Mouse (Mus musculus) forebrain, postnatal 0 days (tissue): ENCODE data around the gene Josd2. TPM values are rescaled to one million over a fixed set of nuclear protein-coding genes. Genes with fewer than 3 reads are reported as not detected.

ENCODE experiments used
- ATAC-seq: fragments of 200-750 bp; cut with Nextera tagmentation; 2 replicates; pipeline ENCODE4 v1.8.0; 2017; ENCODE audit warnings: mild to moderate bottlenecking, moderate library complexity
- DNase-seq: peaks from one replicate; pipeline ENCODE4 v3.0.0-alpha.2; 2015
- H3K27ac ChIP-seq: fragments of 300-500 bp; sonication (generic); 2 replicates; pipeline ENCODE4 v1.5.1; 2014; ENCODE audit warnings: low read depth, mild to moderate bottlenecking, antibody characterized with exemption, low read length, moderate library complexity, mixed read lengths
- H3K27me3 ChIP-seq: fragments of 300-500 bp; sonication (generic); 2 replicates; pipeline ENCODE4 v1.6.1; 2014; ENCODE audit warnings: mild to moderate bottlenecking, low read length, mixed read lengths; ENCODE audit not compliant: insufficient read depth
- H3K36me3 ChIP-seq: fragments of 300-500 bp; sonication (generic); 2 replicates; pipeline ENCODE4 v1.6.1; 2014; ENCODE audit warnings: mild to moderate bottlenecking, moderate library complexity; ENCODE audit not compliant: insufficient read depth
- H3K4me1 ChIP-seq: fragments of 300-500 bp; sonication (generic); 2 replicates; pipeline ENCODE4 v1.6.1; 2014; ENCODE audit warnings: antibody characterized with exemption; ENCODE audit not compliant: insufficient read depth
- H3K4me2 ChIP-seq: fragments of 300-500 bp; sonication (generic); 2 replicates; pipeline ENCODE4 v1.6.1; 2014; ENCODE audit warnings: low read depth, mild to moderate bottlenecking, moderate library complexity
- H3K4me3 ChIP-seq: fragments of 300-500 bp; sonication (generic); 2 replicates; pipeline ENCODE4 v1.5.1; 2014; ENCODE audit warnings: low read depth, low read length, mixed read lengths
- H3K9ac ChIP-seq: fragments of 300-500 bp; sonication (generic); 2 replicates; pipeline ENCODE4 v1.6.1; 2014; ENCODE audit warnings: mild to moderate bottlenecking
- H3K9me3 ChIP-seq: fragments of 300-500 bp; sonication (generic); 2 replicates; pipeline ENCODE4 v1.6.1; 2016; ENCODE audit warnings: low read length
- CTCF ChIP-seq: sonication (generic); IDR thresholded peaks from 2 replicates; pipeline ENCODE4 v1.5.1; 2016; ENCODE audit warnings: antibody characterized with exemption, control low read depth, low read depth
- WGBS: fragments of 180-500 bp; shearing (Covaris S2); extraction: QIAGEN DNeasy Blood & Tissue Kit; methylation state at CpG from one replicate; pipeline ENCODE4 v1.1.7; 2014; 5-methylcytosine and 5-hydroxymethylcytosine counted together
- microRNA-seq, 2 experiments: library from miRNA; unstranded; fragments of <30 nt; microRNA quantifications; one replicate each; pipeline ENCODE4; 2016
- polyA plus RNA-seq: library from polyadenylated mRNA; unstranded; fragments of >200 nt; fragmentation: Nextera tagmentation; extraction: Ambion mirVana; gene quantifications from 2 replicates; pipeline ENCODE4 v1.2.1, GENCODE M21; 2015
- total RNA-seq: library from RNA; depleted of rRNA; stranded (reverse); fragments of >200 nt; gene quantifications from 2 replicates; pipeline ENCODE4 v1.2.3, GENCODE M21; 2014; rRNA removed

The Josd2 gene
- total and polyA plus RNA-seq, 2 experiments from 2014 or later: 27.6 to 28.6 TPM

GRCm38 (mm10) chr7:44497361-44498055 lies 29.7 kb downstream of the Josd2 start:
- Histone ChIP-seq H3K4me2 (peak overlapping the region; percentile 70), H3K36me3 (peaks cover 9% of the 10 kb centered on the region), H3K4me3 (peak overlapping the region; percentile 88), H3K9ac (peak overlapping the region; percentile 98), H3K27me3 (no peaks in the 10 kb centered on the region), H3K4me1 (peaks cover 17% of the 10 kb centered on the region), H3K9me3 (no peaks in the 10 kb centered on the region), H3K27ac (peak overlapping the region; percentile 99)
- WGBS: 83% methylated on average over 10 of the region's 10 CpGs
- DNase-seq (no peak), ATAC-seq (no peak)
- no peak for TF ChIP-seq CTCF

DNA sequence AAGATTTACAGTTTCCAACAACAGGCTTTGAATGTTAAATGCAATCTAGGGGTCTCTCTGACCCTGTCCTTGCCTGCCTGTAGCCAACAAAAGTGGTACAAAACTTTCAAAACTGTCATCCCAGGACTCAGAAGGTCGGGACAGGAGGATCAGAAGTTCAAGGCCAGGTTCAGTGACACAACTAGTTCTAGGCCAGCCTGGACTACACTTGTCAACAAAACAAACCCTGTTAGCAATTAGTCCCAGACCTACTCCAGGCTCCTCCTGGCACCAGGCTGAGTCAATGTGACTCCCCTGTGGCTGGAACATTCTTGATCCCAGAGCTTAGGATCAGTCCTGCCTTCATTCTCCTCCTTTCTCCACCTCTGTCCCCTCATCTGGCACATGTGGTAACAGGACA lies 31.1 kb downstream of the Josd2 start:
- no peaks in the 10 kb centered on the region; the same call in 1 of the 2 replicates for H3K36me3 ChIP-seq
- H3K27ac ChIP-seq: no peak overlapping the region
- WGBS: 83% methylated on average over 1 of the region's 1 CpGs
- no peak for ATAC-seq
- DNase-seq: no peak
- no peak for TF ChIP-seq CTCF
- no peak overlapping the region for H3K4me3 ChIP-seq
- H3K27me3 ChIP-seq: no peaks in the 10 kb centered on the region
- H3K9ac ChIP-seq: no peak overlapping the region
- peaks cover 17% of the 10 kb centered on the region for H3K4me1 ChIP-seq
- no peaks in the 10 kb centered on the region for H3K9me3 ChIP-seq
- H3K4me2 ChIP-seq: no peak overlapping the region

DNA sequence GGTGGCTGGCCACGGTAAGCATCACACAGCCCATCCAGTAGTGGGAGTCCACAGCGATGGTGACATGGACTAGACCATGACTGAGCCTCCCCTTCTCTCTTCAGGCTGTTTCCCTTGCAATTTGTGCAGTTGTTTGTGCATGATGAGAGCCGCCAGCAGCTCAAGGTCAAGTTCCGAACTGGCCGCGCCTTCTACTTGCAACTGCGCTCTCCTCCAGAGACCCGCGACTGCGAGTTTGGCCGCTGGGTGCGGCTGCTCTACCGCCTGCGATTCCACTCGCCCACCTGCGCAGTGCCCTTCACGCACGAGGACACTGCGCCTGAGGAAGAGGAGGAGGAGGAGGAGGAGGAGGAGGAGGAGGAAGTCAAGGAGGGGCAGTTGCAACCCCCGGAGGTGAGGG lies 32.3 kb downstream of the Josd2 start:
- no peak for DNase-seq
- H3K27me3 ChIP-seq: no peaks in the 10 kb centered on the region
- no peak for ATAC-seq
- peaks cover 13% of the 10 kb centered on the region for H3K4me1 ChIP-seq
- no peak overlapping the region for H3K4me2 ChIP-seq
- H3K9ac ChIP-seq: no peak overlapping the region
- H3K4me3 ChIP-seq: no peak overlapping the region
- H3K27ac ChIP-seq: no peak overlapping the region
- no peaks in the 10 kb centered on the region; the same call in 1 of the 2 replicates for H3K36me3 ChIP-seq
- TF ChIP-seq CTCF: no peak
- WGBS: 69% methylated on average over 20 of the region's 20 CpGs
- H3K9me3 ChIP-seq: no peaks in the 10 kb centered on the region

- Histone ChIP-seq H3K4me1 (peaks cover 4% of the 10 kb centered on the region; the same call in 1 of the 2 replicates), H3K9ac (no peak overlapping the region), H3K9me3 (no peaks in the 10 kb centered on the region), H3K27ac (no peak overlapping the region), H3K4me3 (no peak overlapping the region), H3K36me3 (no peaks in the 10 kb centered on the region; the same call in 1 of the 2 replicates), H3K4me2 (no peak overlapping the region), H3K27me3 (no peaks in the 10 kb centered on the region)
- peak; percentile 78 for TF ChIP-seq CTCF
- WGBS: 36% methylated on average over 5 of the region's 5 CpGs
- ATAC-seq (peak; percentile 81), DNase-seq (peak; percentile 81)
Observed at GRCm38 (mm10) chr7:44501563-44502115, 33.9 kb downstream of the Josd2 start.

- ATAC-seq: no peak
- Histone ChIP-seq H3K36me3 (no peaks in the 10 kb centered on the region), H3K27me3 (no peaks in the 10 kb centered on the region; the same call in 1 of the 2 replicates), H3K4me2 (no peak overlapping the region), H3K9me3 (no peaks in the 10 kb centered on the region), H3K4me3 (no peak overlapping the region), H3K4me1 (no peaks in the 10 kb centered on the region), H3K27ac (no peak overlapping the region), H3K9ac (no peak overlapping the region)
- TF ChIP-seq CTCF: no peak
- no peak for DNase-seq
Observed at GRCm38 (mm10) chr7:44507491-44507890, 39.7 kb downstream of the Josd2 start.

DNA sequence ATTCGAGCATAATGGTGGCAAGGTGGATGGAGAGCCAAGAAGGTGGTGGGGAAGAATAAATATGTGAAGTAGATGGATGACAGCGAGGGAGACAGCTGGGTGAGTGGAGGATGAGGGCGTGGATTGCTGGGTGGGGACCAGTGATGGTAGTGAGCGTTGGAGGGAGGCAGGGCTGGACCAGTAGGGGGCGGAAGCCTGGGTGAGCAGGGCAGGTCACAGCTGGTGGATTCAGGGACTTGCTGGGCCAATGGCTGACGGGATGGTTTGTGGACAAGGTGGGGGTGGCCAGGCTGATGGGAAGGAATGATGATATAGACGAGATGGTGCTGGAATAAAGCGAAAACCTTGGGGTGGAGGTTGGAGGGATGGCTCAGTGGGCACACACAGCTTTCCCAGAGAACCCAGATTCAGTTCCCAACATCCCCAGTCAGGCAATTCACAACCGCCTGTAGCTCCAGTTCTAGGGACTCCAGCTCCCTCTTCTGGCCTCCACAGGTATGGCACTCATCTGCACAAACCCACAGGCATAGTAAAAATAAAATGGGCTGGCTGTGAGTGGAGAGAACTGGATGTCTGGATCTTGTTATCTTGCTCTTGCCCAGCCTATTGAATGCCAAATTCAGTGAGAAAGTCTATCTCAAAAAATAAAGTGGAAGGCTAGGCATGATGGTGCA lies 51.6 kb downstream of the Josd2 start:
- WGBS: 79% methylated on average over 9 of the region's 9 CpGs
- ATAC-seq: no peak
- no peaks in the 10 kb centered on the region for H3K36me3 ChIP-seq
- H3K9me3 ChIP-seq: no peaks in the 10 kb centered on the region
- no peaks in the 10 kb centered on the region; the same call in 1 of the 2 replicates for H3K27me3 ChIP-seq
- peak; percentile 6; the same call in 1 of the 2 replicates for TF ChIP-seq CTCF
- no peak overlapping the region for H3K4me3 ChIP-seq
- no peaks in the 10 kb centered on the region for H3K4me1 ChIP-seq
- H3K27ac ChIP-seq: no peak overlapping the region
- no peak overlapping the region for H3K4me2 ChIP-seq
- no peak overlapping the region for H3K9ac ChIP-seq
- no peak for DNase-seq

DNA sequence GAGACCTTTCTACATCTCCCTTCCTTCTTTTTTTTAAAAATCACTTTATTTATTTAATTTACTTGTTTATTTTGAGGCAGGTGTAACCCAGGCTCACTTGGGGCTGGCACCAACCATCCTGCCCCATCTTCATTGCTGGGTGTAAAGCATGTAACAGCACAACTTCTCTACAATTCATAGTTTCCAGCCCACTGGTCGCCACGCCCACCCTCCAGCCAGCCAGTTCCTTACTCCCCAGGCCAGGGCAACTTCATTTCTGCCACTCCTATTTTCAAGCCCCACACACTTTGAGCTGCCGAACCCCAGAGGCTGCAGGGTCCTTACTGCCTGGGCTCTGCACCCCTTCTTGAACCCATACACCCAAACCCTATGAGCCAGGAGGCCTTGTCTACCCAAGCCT lies 53.2 kb downstream of the Josd2 start:
- no peak overlapping the region for H3K4me3 ChIP-seq
- H3K9ac ChIP-seq: no peak overlapping the region
- no peak overlapping the region for H3K4me2 ChIP-seq
- TF ChIP-seq CTCF: no peak
- no peaks in the 10 kb centered on the region for H3K27me3 ChIP-seq
- H3K9me3 ChIP-seq: no peaks in the 10 kb centered on the region
- 78% methylated on average over 3 of the region's 3 CpGs for WGBS
- no peak overlapping the region for H3K27ac ChIP-seq
- no peak for DNase-seq
- H3K36me3 ChIP-seq: no peaks in the 10 kb centered on the region
- no peak for ATAC-seq
- no peaks in the 10 kb centered on the region for H3K4me1 ChIP-seq

Small RNA genes within 50 kb of the gene (microRNA-seq; reads per million reads assigned to microRNA genes)
- 0 to 0.37 reads per million in 2 experiments for gene Mir7052

Other genes starting within 250 kb of the Josd2 start
- gene Klk1, start 242.6 kb upstream of the Josd2 start, total RNA-seq: not detected in 2 replicates
- not detected in 2 replicates for gene Klk1, start 242.6 kb upstream of the Josd2 start, polyA plus RNA-seq
- not detected in 2 replicates for gene Gm36864, start 231.8 kb upstream of the Josd2 start, total RNA-seq
- not detected in 2 replicates for gene Gm36864, start 231.8 kb upstream of the Josd2 start, polyA plus RNA-seq
- gene 1700028J19Rik, start 221.3 kb upstream of the Josd2 start, total RNA-seq: 0.23 and 0.29 TPM in 2 replicates
- 1.6 and 2.3 TPM in 2 replicates for gene 1700028J19Rik, start 221.3 kb upstream of the Josd2 start, polyA plus RNA-seq
- 250 and 333 TPM in 2 replicates for gene 2410002F23Rik, start 221.3 kb upstream of the Josd2 start, total RNA-seq
- 312 and 332 TPM in 2 replicates for gene 2410002F23Rik, start 221.3 kb upstream of the Josd2 start, polyA plus RNA-seq
- gene Acp4, start 210.6 kb upstream of the Josd2 start, total RNA-seq: not detected in 2 replicates
- 0.12 TPM in 1 of 2 replicates, not detected in the other for gene Acp4, start 210.6 kb upstream of the Josd2 start, polyA plus RNA-seq
- gene Gm15517, start 206.5 kb upstream of the Josd2 start, total RNA-seq: not detected in 2 replicates
- not detected in 2 replicates for gene Gm15517, start 206.5 kb upstream of the Josd2 start, polyA plus RNA-seq
- 3.8 and 4.7 TPM in 2 replicates for gene Clec11a, start 161.1 kb upstream of the Josd2 start, total RNA-seq
- gene Clec11a, start 161.1 kb upstream of the Josd2 start, polyA plus RNA-seq: 3.7 and 4.3 TPM in 2 replicates
- 31.1 and 34.2 TPM in 2 replicates for gene Shank1, start 157.7 kb upstream of the Josd2 start, total RNA-seq
- 15.4 and 29.7 TPM in 2 replicates for gene Shank1, start 157.7 kb upstream of the Josd2 start, polyA plus RNA-seq
- 48.2 and 77.2 TPM in 2 replicates for gene Syt3, start 83.9 kb upstream of the Josd2 start, total RNA-seq
- gene Syt3, start 83.9 kb upstream of the Josd2 start, polyA plus RNA-seq: 43.9 and 55.0 TPM in 2 replicates
- gene 1700008O03Rik, start 82.2 kb upstream of the Josd2 start, total RNA-seq: 1.3 and 7.3 TPM in 2 replicates
- gene 1700008O03Rik, start 82.2 kb upstream of the Josd2 start, polyA plus RNA-seq: 2.7 and 3.5 TPM in 2 replicates
- 347 and 391 TPM in 2 replicates for gene Lrrc4b, start 39.0 kb upstream of the Josd2 start, total RNA-seq
- gene Lrrc4b, start 39.0 kb upstream of the Josd2 start, polyA plus RNA-seq: 19.5 and 22.2 TPM in 2 replicates
- gene Aspdh, start 2.6 kb upstream of the Josd2 start, total RNA-seq: 4.4 and 20.3 TPM in 2 replicates
- gene Aspdh, start 2.6 kb upstream of the Josd2 start, polyA plus RNA-seq: 1.6 and 2.2 TPM in 2 replicates
- 212 and 238 TPM in 2 replicates for gene Emc10, start 28.5 kb downstream of the Josd2 start, total RNA-seq
- 168 and 171 TPM in 2 replicates for gene Emc10, start 28.5 kb downstream of the Josd2 start, polyA plus RNA-seq
- gene Fam71e1, start 28.6 kb downstream of the Josd2 start, total RNA-seq: 21.1 and 22.0 TPM in 2 replicates
- 23.1 and 27.2 TPM in 2 replicates for gene Fam71e1, start 28.6 kb downstream of the Josd2 start, polyA plus RNA-seq
- 0.15 and 0.33 TPM in 2 replicates for gene Mybpc2, start 56.7 kb downstream of the Josd2 start, total RNA-seq
- gene Mybpc2, start 56.7 kb downstream of the Josd2 start, polyA plus RNA-seq: 0.15 and 0.29 TPM in 2 replicates
- gene Spib, start 64.1 kb downstream of the Josd2 start, total RNA-seq: 0.05 TPM in 1 of 2 replicates, not detected in the other
- gene Spib, start 64.1 kb downstream of the Josd2 start, polyA plus RNA-seq: not detected in 2 replicates
- 14.1 and 16.2 TPM in 2 replicates for gene Pold1, start 80.9 kb downstream of the Josd2 start, total RNA-seq
- 14.2 and 14.3 TPM in 2 replicates for gene Pold1, start 80.9 kb downstream of the Josd2 start, polyA plus RNA-seq
- gene Nr1h2, start 86.0 kb downstream of the Josd2 start, total RNA-seq: 44.1 and 45.9 TPM in 2 replicates
- 49.9 and 51.1 TPM in 2 replicates for gene Nr1h2, start 86.0 kb downstream of the Josd2 start, polyA plus RNA-seq
- 0.08 and 0.24 TPM in 2 replicates for gene Napsa, start 104.4 kb downstream of the Josd2 start, total RNA-seq
- 0.35 and 0.71 TPM in 2 replicates for gene Napsa, start 104.4 kb downstream of the Josd2 start, polyA plus RNA-seq
- 6.0 and 8.6 TPM in 2 replicates for gene Kcnc3, start 122.7 kb downstream of the Josd2 start, total RNA-seq
- 4.2 and 5.2 TPM in 2 replicates for gene Kcnc3, start 122.7 kb downstream of the Josd2 start, polyA plus RNA-seq
- gene Myh14, start 202.9 kb downstream of the Josd2 start, total RNA-seq: 4.5 and 11.9 TPM in 2 replicates
- gene Myh14, start 202.9 kb downstream of the Josd2 start, polyA plus RNA-seq: 2.9 and 4.2 TPM in 2 replicates
- not detected in 2 replicates for gene Izumo2, start 240.8 kb downstream of the Josd2 start, total RNA-seq
- not detected in 2 replicates for gene Izumo2, start 240.8 kb downstream of the Josd2 start, polyA plus RNA-seq